Comparison of ENCODE assay signal across 14 mouse cellular contexts in the genomic region with DNA sequence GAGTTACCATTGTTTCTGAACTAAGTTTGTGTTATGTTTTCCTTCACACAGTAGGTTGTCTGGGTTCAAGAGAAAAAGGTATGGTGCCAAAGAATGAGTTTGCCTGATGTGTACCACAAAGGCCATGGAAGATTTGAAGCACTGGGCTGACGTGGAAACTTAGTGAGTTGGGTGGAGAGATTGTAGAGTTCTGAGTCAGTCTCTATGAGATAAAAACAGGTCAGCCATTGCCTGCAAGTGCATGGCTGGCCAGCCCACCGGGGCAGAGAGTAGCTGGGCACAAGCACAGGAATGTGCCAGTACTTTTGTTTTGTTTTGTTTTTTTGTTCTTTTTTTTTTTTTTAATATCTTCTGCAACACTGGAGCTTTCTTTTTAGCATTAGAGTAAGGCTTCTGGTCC.
"Had no signal": no experiment of that assay in that cellular context is flagged by ENCODE, and none has a peak within 500 bp of the region (broad histone marks: within the 10 kb centered on the region; RNA-seq: fewer than 3 reads in every experiment).

No protein-coding gene starts in this region.

- H3K4me3 ChIP-seq: midbrain, embryonic 10.5 days; midbrain, embryonic 12.5 days; neural tube, embryonic 12.5 days had no signal

- H3K27me3 ChIP-seq: midbrain, embryonic 12.5 days; neural tube, embryonic 12.5 days had no signal

- H3K9ac ChIP-seq: lung, embryonic 14.5 days; midbrain, embryonic 12.5 days; neural tube, embryonic 12.5 days had no signal

- DNase-seq: lung, adult 18-20 months; lung, embryonic 14.5 days; lung, postnatal 10 days; lung, postnatal 4 days; midbrain, embryonic 14.5 days; right cerebral cortex, postnatal 14 days; spleen, adult 18-20 months; thymus, adult 18-20 months; thymus, postnatal 14 days; thymus, postnatal 36 days had no signal

- H3K36me3 ChIP-seq: midbrain, embryonic 10.5 days; midbrain, embryonic 12.5 days; neural tube, embryonic 12.5 days had no signal

- ATAC-seq: midbrain, embryonic 16.5 days had no signal

- H3K4me2 ChIP-seq: lung, embryonic 14.5 days; midbrain, embryonic 12.5 days; neural tube, embryonic 12.5 days had no signal

- H3K4me1 ChIP-seq: midbrain, embryonic 10.5 days; midbrain, embryonic 12.5 days; neural tube, embryonic 12.5 days had no signal

- H3K27ac ChIP-seq: midbrain, embryonic 10.5 days; midbrain, embryonic 12.5 days; neural tube, embryonic 12.5 days had no signal

- H3K9me3 ChIP-seq: midbrain, embryonic 10.5 days; midbrain, embryonic 12.5 days; neural tube, embryonic 12.5 days had no signal
